Mouse (Mus musculus) intestine, embryonic 16.5 days (tissue): ENCODE results near the gene Crk. TPM values are rescaled to one million over a fixed set of nuclear protein-coding genes. Genes with fewer than 3 reads are reported as not detected.

Experiments used
- ATAC-seq: fragments of 200-750 bp; cut with Nextera tagmentation; 2 replicates; pipeline ENCODE4 v1.8.0; 2017; ENCODE audit warnings: moderate TSS enrichment, moderate library complexity
- H3K27ac ChIP-seq: fragments of 300-500 bp; sonication (generic); 2 replicates; pipeline ENCODE4 v1.5.1; 2014; ENCODE audit warnings: mild to moderate bottlenecking, low read length
- H3K27me3 ChIP-seq: fragments of 300-500 bp; sonication (generic); replicated peaks from 2 replicates; pipeline ENCODE4 v1.6.1; 2014; ENCODE audit warnings: low read length, control low read depth, mixed read lengths; ENCODE audit not compliant: control insufficient read depth, insufficient read depth
- H3K36me3 ChIP-seq: fragments of 300-500 bp; sonication (generic); 2 replicates; pipeline ENCODE4 v1.6.1; 2014; ENCODE audit warnings: low read length, control low read depth; ENCODE audit not compliant: control insufficient read depth, insufficient read depth
- H3K4me1 ChIP-seq: fragments of 300-500 bp; sonication (generic); 2 replicates; pipeline ENCODE4 v1.6.1; 2014; ENCODE audit warnings: low read length, control low read depth, mixed read lengths; ENCODE audit not compliant: control insufficient read depth, insufficient read depth
- H3K4me2 ChIP-seq: fragments of 300-500 bp; sonication (generic); 2 replicates; pipeline ENCODE4 v1.6.1; 2014; ENCODE audit warnings: low read depth, low read length, control low read depth
- H3K4me3 ChIP-seq: fragments of 300-500 bp; sonication (generic); 2 replicates; pipeline ENCODE4 v1.5.1; 2014; ENCODE audit warnings: mild to moderate bottlenecking, low read length
- H3K9ac ChIP-seq: fragments of 300-500 bp; sonication (generic); 2 replicates; pipeline ENCODE4 v1.6.1; 2014; ENCODE audit warnings: low read depth, low read length
- H3K9me3 ChIP-seq: fragments of 300-500 bp; sonication (generic); 2 replicates; pipeline ENCODE4 v1.6.1; 2016; ENCODE audit warnings: low read length, control low read depth; ENCODE audit not compliant: control insufficient read depth
- WGBS: fragments of 180-500 bp; shearing (Covaris S2); extraction: QIAGEN DNeasy Blood & Tissue Kit; methylation state at CpG from one replicate; pipeline ENCODE4 v1.1.7; 2014; 5-methylcytosine and 5-hydroxymethylcytosine counted together
- polyA plus RNA-seq: library from polyadenylated mRNA; unstranded; fragments of >200 nt; fragmentation: Nextera tagmentation; extraction: Ambion mirVana; gene quantifications from 2 replicates; pipeline ENCODE4 v1.2.1, GENCODE M21; 2015

Gene Crk
- polyA plus RNA-seq, result 91.0 and 94.1 TPM in 2 replicates

- no peaks in the 10 kb centered on the region; the same call in 1 of the 2 replicates for H3K36me3 ChIP-seq
- peak within 1 kb of the TSS; percentile 98 for H3K9ac ChIP-seq
- H3K4me2 ChIP-seq, result peak within 1 kb of the TSS; percentile 67
- H3K27me3 ChIP-seq, result no peaks in the 10 kb centered on the region
- WGBS, result under 1% methylated on average over 53 of the region's 55 CpGs
- ATAC-seq, result peak; percentile 98
- H3K9me3 ChIP-seq, result no peaks in the 10 kb centered on the region
- peak within 1 kb of the TSS; percentile 95 for H3K4me3 ChIP-seq
- H3K4me1 ChIP-seq, result peaks cover 5% of the 10 kb centered on the region
- H3K27ac ChIP-seq, result peak within 1 kb of the TSS; percentile 96
Measured at GRCm38 (mm10) chr11:75678747-75679438, at the start of gene Crk. TSS of gene Crk (plus strand) at chr11:75679259.

- 6% methylated on average over 5 of the region's 5 CpGs for WGBS
- Histone ChIP-seq H3K9ac (peak overlapping the region; percentile 79), H3K9me3 (no peaks in the 10 kb centered on the region)
Measured at GRCm38 (mm10) chr11:75630098-75630497, 49.0 kb upstream of the Crk start.

GRCm38 (mm10) chr11:75630645-75631229 lies 48.3 kb upstream of the Crk start, which contains the start of gene Inpp5k:
TSS of gene Inpp5k (plus strand) at chr11:75630988.
- ATAC-seq, result peak; percentile 99
- under 1% methylated on average over 53 of the region's 53 CpGs for WGBS
- H3K4me3 ChIP-seq, result peak within 1 kb of the TSS; percentile 88

More at GRCm38 (mm10) chr11:75630098-75630497, 49.0 kb upstream of the Crk start:
- Histone ChIP-seq H3K36me3 (peaks cover 5% of the 10 kb centered on the region), H3K4me1 (peaks cover 23% of the 10 kb centered on the region; the same call in 1 of the 2 replicates), H3K27ac (peak overlapping the region; percentile 72), H3K27me3 (no peaks in the 10 kb centered on the region), H3K4me2 (peak overlapping the region; percentile 65), H3K4me3 (peak overlapping the region; percentile 88)
- no peak for ATAC-seq

GRCm38 (mm10) chr11:75631561-75632225 lies 47.4 kb upstream of the Crk start:
- no peak for ATAC-seq
- H3K27ac ChIP-seq, result no peak overlapping the region
- 4% methylated on average over 13 of the region's 13 CpGs for WGBS

More at GRCm38 (mm10) chr11:75630645-75631229, 48.3 kb upstream of the Crk start, which contains the start of gene Inpp5k:
- no peaks in the 10 kb centered on the region for H3K9me3 ChIP-seq
- H3K4me1 ChIP-seq, result peaks cover 26% of the 10 kb centered on the region; the same call in 1 of the 2 replicates
- H3K27me3 ChIP-seq, result no peaks in the 10 kb centered on the region
- H3K27ac ChIP-seq, result peak within 1 kb of the TSS; percentile 72
- peak within 1 kb of the TSS; percentile 79 for H3K9ac ChIP-seq
- H3K36me3 ChIP-seq, result peaks cover 5% of the 10 kb centered on the region
- H3K4me2 ChIP-seq, result peak within 1 kb of the TSS; percentile 83

GRCm38 (mm10) chr11:75632921-75633320 lies 46.1 kb upstream of the Crk start:
- WGBS, result 90% methylated on average over 5 of the region's 5 CpGs
- ATAC-seq, result no peak

More at GRCm38 (mm10) chr11:75631561-75632225, 47.4 kb upstream of the Crk start:
- no peaks in the 10 kb centered on the region for H3K9me3 ChIP-seq
- peak overlapping the region; percentile 83 for H3K4me2 ChIP-seq
- H3K36me3 ChIP-seq, result peaks cover 1% of the 10 kb centered on the region
- H3K9ac ChIP-seq, result peak overlapping the region; percentile 78
- peaks cover 26% of the 10 kb centered on the region; the same call in 1 of the 2 replicates for H3K4me1 ChIP-seq
- H3K27me3 ChIP-seq, result no peaks in the 10 kb centered on the region
- H3K4me3 ChIP-seq, result peak overlapping the region; percentile 88

GRCm38 (mm10) chr11:75634801-75635200 lies 44.3 kb upstream of the Crk start:
- Histone ChIP-seq H3K4me3 (no peak overlapping the region), H3K9me3 (no peaks in the 10 kb centered on the region), H3K36me3 (no peaks in the 10 kb centered on the region), H3K27ac (no peak overlapping the region; the same call in 1 of the 2 replicates), H3K4me2 (no peak overlapping the region), H3K9ac (no peak overlapping the region), H3K4me1 (peaks cover 20% of the 10 kb centered on the region; the same call in 1 of the 2 replicates), H3K27me3 (no peaks in the 10 kb centered on the region)
- ATAC-seq, result no peak
- 77% methylated on average over 3 of the region's 3 CpGs for WGBS

More at GRCm38 (mm10) chr11:75632921-75633320, 46.1 kb upstream of the Crk start:
- H3K9ac ChIP-seq, result no peak overlapping the region
- H3K4me1 ChIP-seq, result peaks cover 26% of the 10 kb centered on the region; the same call in 1 of the 2 replicates
- no peak overlapping the region for H3K27ac ChIP-seq
- H3K9me3 ChIP-seq, result no peaks in the 10 kb centered on the region
- H3K36me3 ChIP-seq, result no peaks in the 10 kb centered on the region; the same call in 1 of the 2 replicates
- no peak overlapping the region for H3K4me2 ChIP-seq
- H3K4me3 ChIP-seq, result no peak overlapping the region
- H3K27me3 ChIP-seq, result no peaks in the 10 kb centered on the region

GRCm38 (mm10) chr11:75635315-75635714 lies 43.7 kb upstream of the Crk start:
- Histone ChIP-seq H3K4me2 (no peak overlapping the region), H3K9me3 (no peaks in the 10 kb centered on the region), H3K4me3 (no peak overlapping the region), H3K27ac (peak overlapping the region; percentile 27; the same call in 1 of the 2 replicates), H3K36me3 (no peaks in the 10 kb centered on the region), H3K4me1 (peaks cover 16% of the 10 kb centered on the region; the same call in 1 of the 2 replicates), H3K27me3 (no peaks in the 10 kb centered on the region), H3K9ac (no peak overlapping the region)
- no peak for ATAC-seq
- WGBS, result 64% methylated on average over 11 of the region's 11 CpGs

- WGBS, result 80% methylated on average over 5 of the region's 5 CpGs
Measured at GRCm38 (mm10) chr11:75643323-75643722, 35.7 kb upstream of the Crk start.

GRCm38 (mm10) chr11:75644684-75645083 lies 34.4 kb upstream of the Crk start:
- H3K4me1 ChIP-seq, result no peaks in the 10 kb centered on the region
- H3K27me3 ChIP-seq, result no peaks in the 10 kb centered on the region
- H3K4me3 ChIP-seq, result no peak overlapping the region
- H3K36me3 ChIP-seq, result no peaks in the 10 kb centered on the region
- H3K4me2 ChIP-seq, result no peak overlapping the region
- WGBS, result 81% methylated on average over 9 of the region's 9 CpGs
- H3K9me3 ChIP-seq, result no peaks in the 10 kb centered on the region
- H3K9ac ChIP-seq, result no peak overlapping the region
- H3K27ac ChIP-seq, result no peak overlapping the region
- no peak for ATAC-seq

More at GRCm38 (mm10) chr11:75643323-75643722, 35.7 kb upstream of the Crk start:
- no peaks in the 10 kb centered on the region for H3K36me3 ChIP-seq
- H3K4me3 ChIP-seq, result no peak overlapping the region
- no peak overlapping the region for H3K27ac ChIP-seq
- no peaks in the 10 kb centered on the region for H3K9me3 ChIP-seq
- no peak overlapping the region for H3K4me2 ChIP-seq
- no peak overlapping the region for H3K9ac ChIP-seq
- no peaks in the 10 kb centered on the region for H3K4me1 ChIP-seq
- H3K27me3 ChIP-seq, result no peaks in the 10 kb centered on the region
- no peak for ATAC-seq
